Mouse (Mus musculus) lung, embryonic 14.5 days (tissue): ENCODE data around the gene Hrh2. TPM values are rescaled to one million over a fixed set of nuclear protein-coding genes. Genes with fewer than 3 reads are reported as not detected.
A peak's percentile ranks its signal among the peaks of the same experiment; 100 is the strongest.

Experiments used
- ATAC-seq: fragments of 200-750 bp; cut with Nextera tagmentation; 2 replicates; pipeline ENCODE4 v1.8.0; 2017; ENCODE audit warnings: mild to moderate bottlenecking, moderate TSS enrichment, moderate library complexity; ENCODE audit not compliant: insufficient read depth
- DNase-seq: peaks from one replicate; pipeline ENCODE4 v3.0.0-alpha.2; 2015
- H3K27ac ChIP-seq: fragments of 300-500 bp; sonication (generic); 2 replicates; pipeline ENCODE4 v1.5.1; 2014; ENCODE audit warnings: low read depth, mild to moderate bottlenecking, moderate library complexity
- H3K27me3 ChIP-seq: fragments of 300-500 bp; sonication (generic); 2 replicates; pipeline ENCODE4 v1.6.1; 2014; ENCODE audit warnings: low read length, control low read depth; ENCODE audit not compliant: insufficient read depth
- H3K36me3 ChIP-seq: fragments of 300-500 bp; sonication (generic); 2 replicates; pipeline ENCODE4 v1.6.1; 2014; ENCODE audit warnings: control low read depth; ENCODE audit not compliant: insufficient read depth
- H3K4me1 ChIP-seq: fragments of 300-500 bp; sonication (generic); 2 replicates; pipeline ENCODE4 v1.6.1; 2014; ENCODE audit warnings: antibody characterized with exemption, control low read depth; ENCODE audit not compliant: insufficient read depth
- H3K4me2 ChIP-seq: fragments of 300-500 bp; sonication (generic); 2 replicates; pipeline ENCODE4 v1.6.1; 2014; ENCODE audit warnings: mild to moderate bottlenecking
- H3K4me3 ChIP-seq: fragments of 300-500 bp; sonication (generic); 2 replicates; pipeline ENCODE4 v1.5.1; 2014; ENCODE audit warnings: low read depth, low read length
- H3K9ac ChIP-seq: fragments of 300-500 bp; sonication (generic); 2 replicates; pipeline ENCODE4 v1.6.1; 2014
- H3K9me3 ChIP-seq: fragments of 300-500 bp; sonication (generic); 2 replicates; pipeline ENCODE4 v1.6.1; 2016; ENCODE audit warnings: low read depth, low read length, control low read depth
- CTCF ChIP-seq: IDR thresholded peaks from 2 replicates; pipeline ENCODE4 v1.5.1; 2016; ENCODE audit warnings: antibody characterized with exemption, low read depth
- WGBS: fragments of 180-500 bp; shearing (Covaris S2); extraction: QIAGEN DNeasy Blood & Tissue Kit; methylation state at CpG from one replicate; pipeline ENCODE4 v1.1.7; 2014; 5-methylcytosine and 5-hydroxymethylcytosine counted together
- polyA plus RNA-seq: library from polyadenylated mRNA; unstranded; fragments of >200 nt; fragmentation: Nextera tagmentation; extraction: Ambion mirVana; gene quantifications from 2 replicates; pipeline ENCODE4 v1.2.1, GENCODE M21; 2014

Hrh2 gene
- polyA plus RNA-seq, 1 experiment from 2014 or later: not detected

DNA sequence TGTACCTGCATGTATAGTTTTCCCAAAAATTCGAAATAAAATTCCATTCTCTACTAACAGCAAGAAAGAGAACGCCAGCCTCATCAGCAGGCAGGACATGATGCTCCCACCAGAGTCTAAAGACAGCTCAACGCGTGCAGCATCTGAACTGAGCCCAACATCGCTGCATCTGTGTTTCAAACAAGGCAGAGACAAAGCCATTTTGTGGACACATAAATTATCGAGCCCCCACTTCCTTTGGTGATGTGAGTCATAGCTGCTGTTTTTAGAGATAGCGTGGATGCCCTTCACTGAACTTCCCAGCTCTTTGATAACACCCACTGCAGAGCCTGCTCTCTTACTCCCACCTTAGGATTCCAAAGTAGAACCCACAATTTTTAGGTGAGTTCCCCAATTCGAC lies 16.5 kb upstream of the Hrh2 start:
- H3K36me3 ChIP-seq: no peaks in the 10 kb centered on the region
- 72% methylated on average over 8 of the region's 8 CpGs for WGBS
- no peaks in the 10 kb centered on the region for H3K4me1 ChIP-seq
- H3K27ac ChIP-seq: no peak overlapping the region
- ATAC-seq (no peak), DNase-seq (no peak)
- no peak overlapping the region for H3K4me2 ChIP-seq
- peaks cover 5% of the 10 kb centered on the region; the same call in 1 of the 2 replicates for H3K9me3 ChIP-seq
- no peaks in the 10 kb centered on the region for H3K27me3 ChIP-seq
- H3K9ac ChIP-seq: no peak overlapping the region
- TF ChIP-seq CTCF: no peak
- H3K4me3 ChIP-seq: no peak overlapping the region

DNA sequence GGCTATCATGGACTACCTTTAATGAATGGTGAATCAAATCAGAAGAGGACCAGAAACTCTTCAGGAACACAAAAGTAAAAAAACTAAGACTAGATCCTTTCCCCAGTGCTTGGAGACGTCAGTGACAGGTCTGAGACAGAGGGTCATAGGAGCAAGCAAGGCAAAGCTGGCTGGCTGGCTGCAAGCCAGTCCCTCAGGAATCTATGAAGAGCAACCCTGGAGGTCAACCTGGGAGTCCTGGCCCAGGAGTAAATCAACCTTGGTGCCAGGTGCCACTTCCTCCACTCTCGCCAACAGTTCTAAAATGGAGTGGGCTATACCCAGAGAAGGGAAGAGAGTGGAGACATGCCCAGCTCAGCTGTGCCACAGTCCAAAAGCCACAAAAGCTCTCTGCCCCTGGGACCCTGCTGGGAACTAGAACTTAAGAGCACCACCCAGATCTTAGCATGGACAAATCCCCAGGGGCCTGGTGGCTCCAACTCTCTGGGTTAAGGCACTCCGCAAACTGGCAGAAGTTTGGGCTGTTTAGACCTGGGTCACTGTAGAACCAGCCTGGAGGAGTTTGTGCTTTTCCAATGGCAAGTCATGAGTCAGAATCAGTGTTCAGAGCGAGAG lies 15.4 kb upstream of the Hrh2 start:
- Histone ChIP-seq H3K4me1 (no peaks in the 10 kb centered on the region), H3K27me3 (no peaks in the 10 kb centered on the region), H3K9me3 (peaks cover 5% of the 10 kb centered on the region; the same call in 1 of the 2 replicates), H3K36me3 (no peaks in the 10 kb centered on the region), H3K4me2 (no peak overlapping the region), H3K4me3 (no peak overlapping the region), H3K27ac (no peak overlapping the region), H3K9ac (no peak overlapping the region)
- WGBS: 63% methylated on average over 4 of the region's 4 CpGs
- DNase-seq: no peak
- no peak for ATAC-seq
- TF ChIP-seq CTCF: no peak

DNA sequence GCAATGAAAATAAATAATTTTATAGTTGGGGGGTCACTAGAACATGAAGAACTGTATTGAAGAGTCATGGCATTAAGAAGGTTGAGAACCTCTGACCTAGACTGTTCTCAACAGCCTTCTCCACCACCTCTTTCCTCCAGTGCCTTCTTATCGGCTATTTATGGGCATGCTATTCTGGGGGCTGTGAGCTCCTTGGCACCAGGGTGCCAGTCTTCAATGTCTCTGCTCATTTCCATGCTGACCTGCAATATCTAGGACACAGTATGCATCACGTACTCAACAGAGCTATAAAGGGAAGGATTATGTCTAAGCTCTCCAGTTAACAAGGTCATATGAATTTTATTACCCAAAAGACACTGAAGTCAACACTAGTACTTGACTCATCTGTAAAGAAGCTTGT lies 14.6 kb upstream of the Hrh2 start:
- Histone ChIP-seq H3K27ac (no peak overlapping the region), H3K4me1 (no peaks in the 10 kb centered on the region), H3K4me2 (no peak overlapping the region), H3K4me3 (no peak overlapping the region), H3K9me3 (peaks cover 5% of the 10 kb centered on the region; the same call in 1 of the 2 replicates), H3K27me3 (no peaks in the 10 kb centered on the region), H3K36me3 (no peaks in the 10 kb centered on the region), H3K9ac (no peak overlapping the region)
- ATAC-seq (no peak), DNase-seq (no peak)
- TF ChIP-seq CTCF: no peak
- 82% methylated on average over 2 of the region's 2 CpGs for WGBS

DNA sequence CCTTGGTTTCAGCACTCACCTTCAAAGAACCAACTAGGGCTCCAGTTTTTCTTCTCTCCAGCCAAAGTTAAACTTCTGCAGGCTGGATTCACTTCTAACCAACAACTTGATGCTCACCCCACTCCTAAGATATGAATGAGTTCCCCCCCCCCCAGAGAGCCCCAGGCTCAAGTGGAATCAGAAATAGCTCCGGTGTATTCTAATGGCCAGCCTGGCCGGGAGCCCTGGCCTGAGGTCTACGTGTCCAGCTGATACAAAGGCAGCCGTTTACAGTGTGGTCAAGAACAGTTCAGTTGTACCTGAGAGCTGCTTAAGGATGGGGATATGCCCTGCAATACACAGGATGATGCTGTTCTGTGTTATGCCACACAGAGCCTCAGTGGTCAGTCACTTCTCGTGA lies 13.3 kb upstream of the Hrh2 start:
- no peak overlapping the region for H3K9ac ChIP-seq
- no peak for ATAC-seq
- H3K27me3 ChIP-seq: no peaks in the 10 kb centered on the region
- DNase-seq: no peak
- no peak overlapping the region for H3K4me2 ChIP-seq
- no peak overlapping the region for H3K4me3 ChIP-seq
- H3K9me3 ChIP-seq: peaks cover 5% of the 10 kb centered on the region; the same call in 1 of the 2 replicates
- H3K27ac ChIP-seq: no peak overlapping the region
- no peaks in the 10 kb centered on the region for H3K4me1 ChIP-seq
- TF ChIP-seq CTCF: no peak
- no peaks in the 10 kb centered on the region for H3K36me3 ChIP-seq
- WGBS: 45% methylated on average over 5 of the region's 5 CpGs

DNA sequence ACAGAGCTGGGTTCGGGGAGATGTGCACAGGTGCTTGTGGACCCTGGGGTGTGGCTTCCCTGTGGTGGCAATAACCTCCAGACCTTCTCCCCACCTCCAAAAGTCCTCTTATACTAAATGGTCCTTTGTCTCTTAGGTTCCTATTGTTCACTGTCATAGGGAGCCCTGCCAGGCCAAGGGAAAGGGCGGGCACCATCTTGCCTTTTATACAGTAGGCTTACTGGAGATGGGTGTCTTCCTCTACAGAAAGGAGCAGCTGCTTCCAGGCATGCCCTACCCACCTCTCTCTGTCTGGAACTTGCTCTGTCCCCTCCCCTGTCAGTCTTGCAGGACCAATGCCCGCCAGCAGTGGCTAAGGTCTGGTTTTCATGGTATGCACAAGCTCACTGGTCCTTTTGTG lies 12.0 kb upstream of the Hrh2 start:
- DNase-seq (no peak), ATAC-seq (no peak)
- no peak for TF ChIP-seq CTCF
- Histone ChIP-seq H3K9me3 (no peaks in the 10 kb centered on the region), H3K27me3 (no peaks in the 10 kb centered on the region), H3K9ac (no peak overlapping the region), H3K27ac (no peak overlapping the region), H3K4me3 (no peak overlapping the region), H3K36me3 (no peaks in the 10 kb centered on the region), H3K4me1 (no peaks in the 10 kb centered on the region), H3K4me2 (no peak overlapping the region)
- WGBS: 87% methylated on average over 3 of the region's 3 CpGs

DNA sequence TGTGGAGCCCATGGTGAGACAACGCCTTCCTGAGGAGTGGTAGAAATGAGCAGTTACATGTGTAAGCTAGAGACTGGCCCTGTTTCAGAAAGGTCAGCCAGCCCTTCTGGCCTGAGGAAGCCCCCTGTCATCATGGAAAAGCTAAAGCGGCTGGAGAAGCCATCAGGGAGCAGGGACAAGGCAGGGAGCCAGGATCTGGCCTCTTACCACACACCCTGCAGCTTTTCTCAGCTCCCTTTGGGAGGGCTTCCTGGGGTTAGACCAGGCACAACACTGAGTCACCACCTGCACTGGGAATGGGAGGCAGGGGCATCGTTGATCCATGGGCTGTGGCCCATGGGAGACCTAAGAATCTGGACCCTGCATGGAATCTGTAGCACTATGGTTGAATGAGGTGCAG lies 11.5 kb upstream of the Hrh2 start:
- 43% methylated on average over 3 of the region's 3 CpGs for WGBS

DNA sequence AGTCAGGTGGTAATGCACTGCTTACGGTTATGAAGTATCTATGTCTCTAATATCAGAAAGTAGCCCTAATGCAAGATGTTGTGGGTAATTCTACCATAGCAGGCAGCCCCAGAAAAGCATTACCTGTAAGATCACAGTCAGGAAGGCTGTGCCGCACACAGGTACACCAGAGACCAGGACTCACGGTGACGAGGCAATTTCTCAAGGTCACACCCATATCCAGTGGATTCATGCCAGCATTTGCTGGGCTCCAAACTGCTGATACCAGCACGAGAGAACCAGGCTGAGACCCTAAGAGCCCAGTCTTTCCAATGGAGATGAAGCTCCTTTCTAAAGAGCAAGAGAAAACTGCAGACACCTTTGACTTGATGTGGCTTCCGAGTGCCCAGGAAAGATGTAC lies 10.6 kb upstream of the Hrh2 start:
- no peak overlapping the region for H3K27ac ChIP-seq
- TF ChIP-seq CTCF: no peak
- no peak overlapping the region for H3K4me2 ChIP-seq
- H3K9me3 ChIP-seq: no peaks in the 10 kb centered on the region
- no peak overlapping the region for H3K9ac ChIP-seq
- no peak for ATAC-seq
- 78% methylated on average over 6 of the region's 6 CpGs for WGBS
- H3K4me3 ChIP-seq: no peak overlapping the region
- H3K27me3 ChIP-seq: no peaks in the 10 kb centered on the region
- DNase-seq: no peak
- H3K36me3 ChIP-seq: no peaks in the 10 kb centered on the region
- no peaks in the 10 kb centered on the region for H3K4me1 ChIP-seq

More for the DNA sequence above, 11.5 kb upstream of the Hrh2 start:
- no peak for ATAC-seq
- no peaks in the 10 kb centered on the region for H3K4me1 ChIP-seq
- no peaks in the 10 kb centered on the region for H3K27me3 ChIP-seq
- H3K4me2 ChIP-seq: no peak overlapping the region
- no peaks in the 10 kb centered on the region for H3K36me3 ChIP-seq
- H3K9ac ChIP-seq: no peak overlapping the region
- TF ChIP-seq CTCF: no peak
- H3K27ac ChIP-seq: no peak overlapping the region
- no peak overlapping the region for H3K4me3 ChIP-seq
- DNase-seq: peak; percentile 21
- no peaks in the 10 kb centered on the region for H3K9me3 ChIP-seq
